In genomic region chr16:11066029-11066832, GRCm38 (mm10) we compare ENCODE assay signal across 7 mouse cellular contexts. TPM values are rescaled to one million over a fixed set of nuclear protein-coding genes. Genes with fewer than 3 reads are reported as not detected.
DNase-seq lines count a peak whose midpoint lies in the region; ATAC-seq lines count a peak whose summit lies in the region.

Litaf (minus strand) TSS chr16:11066157.

- no peaks in the 10 kb centered on the region for H3K9me3 ChIP-seq in embryonic facial prominence, embryonic 11.5 days (replicated peaks; ENCODE audit: control insufficient read depth, low read length)
- no peaks in the 10 kb centered on the region for H3K9me3 ChIP-seq in limb, embryonic 10.5 days (replicated peaks)
- H3K9me3 ChIP-seq in midbrain, embryonic 13.5 days, result no peaks in the 10 kb centered on the region

- H3K27me3 ChIP-seq in embryonic facial prominence, embryonic 11.5 days (ENCODE audit: control insufficient read depth, insufficient read depth, low read length), result no peaks in the 10 kb centered on the region
- H3K27me3 ChIP-seq in limb, embryonic 10.5 days (ENCODE audit: low read depth, poor library complexity, severe bottlenecking), result no peaks in the 10 kb centered on the region
- H3K27me3 ChIP-seq in midbrain, embryonic 13.5 days, result no peaks in the 10 kb centered on the region

- peak within 1 kb of the TSS; percentile 98 for H3K9ac ChIP-seq in embryonic facial prominence, embryonic 11.5 days (replicated peaks; ENCODE audit: low read length)
- H3K9ac ChIP-seq in midbrain, embryonic 13.5 days (replicated peaks), result peak within 1 kb of the TSS; percentile 97

- DNase-seq in adrenal gland, postnatal 14 days, result peak; percentile 99
- peak; percentile 100 for DNase-seq in embryonic facial prominence, embryonic 11.5 days (ENCODE audit: low spot score)
- DNase-seq in kidney, adult 11 months, result peak; percentile 98
- DNase-seq in limb, embryonic 10.5 days (ENCODE audit: low spot score), result peak; percentile 99
- peak; percentile 89 for DNase-seq in spleen, adult 12 weeks (ENCODE audit: low spot score)

- peaks cover 18% of the 10 kb centered on the region for H3K4me1 ChIP-seq in embryonic facial prominence, embryonic 11.5 days (ENCODE audit: control insufficient read depth, insufficient read depth, low read length)
- H3K4me1 ChIP-seq in limb, embryonic 10.5 days, result peaks cover 61% of the 10 kb centered on the region
- peaks cover 72% of the 10 kb centered on the region for H3K4me1 ChIP-seq in midbrain, embryonic 13.5 days (replicated peaks)

- H3K4me3 ChIP-seq in embryonic facial prominence, embryonic 11.5 days (ENCODE audit: low read depth, low read length), result peak within 1 kb of the TSS; percentile 88
- peak within 1 kb of the TSS; percentile 74 for H3K4me3 ChIP-seq in limb, embryonic 10.5 days
- H3K4me3 ChIP-seq in midbrain, embryonic 13.5 days (replicated peaks), result peak within 1 kb of the TSS; percentile 78

- no peaks in the 10 kb centered on the region for H3K36me3 ChIP-seq in embryonic facial prominence, embryonic 11.5 days (replicated peaks; ENCODE audit: control insufficient read depth, insufficient read depth, low read depth, low read length)
- peaks cover 25% of the 10 kb centered on the region for H3K36me3 ChIP-seq in limb, embryonic 10.5 days
- H3K36me3 ChIP-seq in midbrain, embryonic 13.5 days, result 0 out of 2 replicates have a peak, but pooled peaks cover 6% of the 10 kb centered on the region

- under 1% methylated on average over 77 of the region's 78 CpGs for WGBS in embryonic facial prominence, embryonic 11.5 days
- under 1% methylated on average over 78 of the region's 78 CpGs for WGBS in limb, embryonic 10.5 days
- under 1% methylated on average over 77 of the region's 78 CpGs for WGBS in midbrain, embryonic 13.5 days

- H3K27ac ChIP-seq in embryonic facial prominence, embryonic 11.5 days (replicated peaks; ENCODE audit: low read depth, low read length), result peak within 1 kb of the TSS; percentile 91
- peak within 1 kb of the TSS; percentile 99 for H3K27ac ChIP-seq in limb, embryonic 10.5 days
- peak within 1 kb of the TSS; percentile 99 for H3K27ac ChIP-seq in midbrain, embryonic 13.5 days

- peak within 1 kb of the TSS; percentile 85 for H3K4me2 ChIP-seq in embryonic facial prominence, embryonic 11.5 days (ENCODE audit: low read depth, low read length)
- H3K4me2 ChIP-seq in midbrain, embryonic 13.5 days (replicated peaks), result peak within 1 kb of the TSS; percentile 88

- ATAC-seq in embryonic facial prominence, embryonic 11.5 days (replicated peaks; ENCODE audit: insufficient number of reproducible peaks, low FRiP score, low TSS enrichment, low read depth), result peak; percentile 96
- peak; percentile 88 for ATAC-seq in granulocyte monocyte progenitor cell, adult 5-6 weeks (replicated peaks; ENCODE audit: poor library complexity, severe bottlenecking)
- ATAC-seq in midbrain, embryonic 13.5 days, result peak; percentile 96

RNA-seq across cellular contexts. Expression of gene Litaf, which starts in this region (rescaled TPM):
- 38.6 and 47.5 TPM in 2 replicates for total RNA-seq in adrenal gland, postnatal 14 days (2021)
- polyA plus RNA-seq in embryonic facial prominence, embryonic 11.5 days (2014; fragmentation: Nextera tagmentation; extraction: Ambion mirVana), result 92.5 and 94.4 TPM in 2 replicates
- 46.4 and 48.0 TPM in 2 replicates for total RNA-seq in granulocyte monocyte progenitor cell, adult 5-6 weeks (2014; fragmentation: Nextera tagmentation)
- total RNA-seq in granulocyte monocyte progenitor cell, adult 5-6 weeks (2017), result 27.4 and 33.4 TPM in 2 replicates
- polyA plus RNA-seq in limb, embryonic 10.5 days (2016; fragmentation: Nextera tagmentation; extraction: Ambion mirVana), result 87.5 and 91.1 TPM in 2 replicates
- 31.5 and 33.5 TPM in 2 replicates for polyA plus RNA-seq in midbrain, embryonic 13.5 days (2015; fragmentation: Nextera tagmentation; extraction: Ambion mirVana)

Comparison
In these comparisons a context has a peak if more than half of its experiments do, and no peak if none do; other contexts are left out.
1. Peak in every context shown above with its lines: DNase-seq, ATAC-seq, H3K4me3 ChIP-seq and H3K27ac ChIP-seq.